Mouse (Mus musculus) adrenal gland, adult (tissue): Measurements from ENCODE around the gene Chst8.

ENCODE experiments used
- DNase-seq, 2 experiments: peaks; one replicate each; pipeline ENCODE4 v3.0.0; 2022 to 2023; ENCODE audit warnings: low spot score in 1 of 2; ENCODE audit not compliant: inconsistent age in 2 of 2

Chst8 gene

DNA sequence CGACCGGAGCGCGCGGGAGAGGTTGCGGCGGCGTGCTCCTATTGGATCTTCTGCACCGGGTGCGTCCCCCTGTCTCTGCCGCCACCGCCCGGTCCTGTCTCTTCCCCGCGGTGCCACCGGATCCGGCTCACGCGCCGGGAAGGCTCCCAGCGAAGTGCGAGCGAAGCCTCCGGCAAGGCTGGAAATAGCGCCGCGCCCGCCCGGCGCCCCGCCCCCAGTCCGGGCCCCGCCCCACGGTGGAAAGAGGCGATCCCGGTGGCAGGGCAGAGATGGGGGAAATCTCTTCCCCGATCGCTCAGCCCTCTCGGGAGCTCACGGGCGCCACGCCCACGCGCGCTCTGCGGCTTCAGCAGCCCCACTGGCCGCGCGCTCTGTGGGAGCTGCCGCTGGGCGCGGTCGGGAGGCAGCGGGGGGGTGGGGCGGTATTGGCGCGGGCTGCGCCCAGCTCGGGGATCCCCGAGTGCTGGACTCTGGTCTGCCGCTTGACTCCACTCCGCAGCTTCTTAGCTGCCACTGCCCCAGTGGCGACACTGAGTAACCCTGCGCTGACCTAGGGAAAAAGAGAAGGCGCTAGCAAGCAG lies at the start of gene Chst8:
Chst8 (minus strand) TSS at position 181 of the 581 bp plus-strand sequence.
- peak; percentile 92 to 98 for DNase-seq

DNA sequence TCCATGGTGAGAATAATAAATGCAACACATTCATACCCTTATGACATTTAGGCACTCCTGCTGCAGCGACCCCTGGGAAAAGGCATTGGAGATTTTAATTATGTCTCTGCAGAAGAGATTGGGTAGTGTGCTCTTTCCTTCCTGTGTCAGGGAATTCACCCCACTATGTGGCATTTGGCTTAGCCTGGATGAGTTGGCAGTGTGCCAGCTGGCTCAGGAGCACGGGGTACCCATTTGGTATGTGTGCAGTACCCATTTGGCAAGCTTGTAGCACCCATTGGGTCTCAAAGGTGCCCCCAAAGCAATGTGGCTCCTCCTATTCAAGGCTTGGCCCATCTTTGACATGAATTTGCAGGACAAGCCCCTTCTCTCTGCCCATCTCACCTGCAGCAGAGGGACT lies 45.8 kb upstream of the Chst8 start:
- DNase-seq: peak; percentile 39 to 55

DNA sequence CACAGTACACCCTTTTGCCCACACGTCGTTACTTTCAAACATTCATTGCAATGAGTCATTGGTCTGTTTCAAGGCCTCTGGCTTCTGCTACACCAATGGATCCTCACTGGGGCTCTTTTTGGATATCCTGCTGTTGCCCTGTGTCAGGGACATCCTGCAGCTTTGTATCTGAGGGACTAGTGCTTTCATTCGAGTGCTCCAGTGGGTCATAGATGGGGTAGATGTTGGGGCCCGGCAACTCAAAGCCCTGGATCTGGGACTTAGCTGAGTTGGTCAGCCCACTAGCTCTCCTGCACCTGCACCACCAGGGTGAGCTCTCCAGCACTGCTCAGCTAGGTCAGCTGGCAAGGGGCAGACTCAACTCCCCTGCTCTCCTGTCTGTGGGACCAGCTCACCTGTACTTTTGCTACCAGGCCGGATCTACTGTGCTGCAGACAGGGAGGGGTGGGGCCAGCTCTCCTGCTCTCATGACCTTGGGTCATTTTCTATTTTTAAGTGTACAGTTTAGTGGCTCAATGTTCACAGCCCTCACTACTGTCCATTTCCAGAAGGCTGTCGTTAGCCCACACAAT lies 42.4 kb upstream of the Chst8 start:
- DNase-seq: peak; percentile 65 to 88

DNA sequence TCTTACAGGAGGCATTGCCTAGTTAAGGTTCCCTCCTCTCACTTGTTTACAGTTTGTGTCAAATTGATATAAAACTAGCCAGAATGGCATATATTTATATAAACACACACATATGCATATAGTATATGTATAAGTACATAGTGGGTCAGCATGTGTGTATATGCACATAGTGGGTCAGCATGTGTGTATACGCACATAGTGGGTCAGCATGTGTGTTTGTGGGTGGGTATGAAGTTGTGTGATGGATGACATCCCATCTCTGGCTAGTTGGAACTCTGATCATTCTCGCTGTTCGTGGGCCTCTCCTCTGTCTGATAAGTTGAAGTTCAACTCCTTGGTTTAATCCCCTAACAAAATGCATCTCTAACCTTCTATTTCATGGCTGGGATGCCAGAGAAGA lies 40.9 kb upstream of the Chst8 start:
- DNase-seq: no peak

DNA sequence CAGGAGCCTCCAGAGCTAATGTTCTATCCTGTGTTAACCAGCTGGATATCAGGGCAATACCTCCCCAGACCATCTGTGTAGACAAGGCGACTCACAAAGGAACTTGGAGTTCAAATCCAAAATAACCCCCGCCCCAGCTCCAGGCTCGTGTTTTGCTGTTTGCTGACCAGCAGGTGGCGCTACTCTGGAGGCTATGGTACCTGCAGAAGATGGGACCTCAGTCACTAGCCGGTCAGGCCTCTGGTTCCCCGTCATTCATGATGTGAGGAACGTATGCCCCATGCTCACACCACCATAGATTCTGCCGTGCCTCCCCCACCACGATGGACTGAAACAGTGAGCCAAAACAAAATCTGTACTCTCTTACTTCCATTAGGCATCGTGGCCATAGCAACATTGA lies 37.1 kb upstream of the Chst8 start:
- peak; percentile 33 to 65 for DNase-seq

DNA sequence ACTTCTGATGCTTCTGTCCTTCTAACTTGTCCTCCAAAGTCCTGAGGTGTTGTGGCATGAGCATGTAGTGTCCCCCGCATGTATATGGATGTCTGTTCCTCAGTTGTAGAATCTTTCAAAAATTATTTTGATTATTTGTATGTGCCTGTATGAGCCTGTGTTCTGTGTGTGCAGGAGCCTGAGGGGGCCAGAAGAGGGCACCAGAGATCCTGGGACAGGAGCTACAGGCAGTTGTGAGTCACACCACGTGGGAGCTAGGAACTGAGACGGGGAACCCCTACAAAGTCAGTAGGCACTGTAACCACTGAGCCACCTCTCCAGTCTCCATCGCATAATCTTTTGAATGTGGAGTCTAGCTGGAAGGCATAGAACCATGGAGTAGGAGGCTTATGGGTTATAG lies 36.3 kb upstream of the Chst8 start:
- no peak for DNase-seq

DNA sequence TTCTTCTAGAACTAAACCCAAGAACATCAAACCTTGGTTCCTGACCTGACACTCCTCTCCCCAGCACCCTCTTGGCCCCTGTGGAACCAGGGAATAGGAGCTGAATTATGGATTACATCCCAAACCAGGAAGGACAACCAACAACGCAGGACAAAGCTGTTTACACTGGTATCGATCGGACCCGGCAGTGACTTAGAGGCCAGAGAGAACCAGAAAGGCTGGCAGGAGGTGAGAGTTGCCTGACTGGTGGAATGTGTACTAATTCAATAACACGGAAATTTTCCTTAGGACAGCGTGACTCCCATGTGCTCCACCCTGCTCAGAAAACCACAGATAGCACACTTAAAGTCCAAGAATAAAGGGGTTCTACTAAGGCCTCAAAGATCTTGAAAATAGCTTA lies 35.4 kb upstream of the Chst8 start:
- DNase-seq: no peak

DNA sequence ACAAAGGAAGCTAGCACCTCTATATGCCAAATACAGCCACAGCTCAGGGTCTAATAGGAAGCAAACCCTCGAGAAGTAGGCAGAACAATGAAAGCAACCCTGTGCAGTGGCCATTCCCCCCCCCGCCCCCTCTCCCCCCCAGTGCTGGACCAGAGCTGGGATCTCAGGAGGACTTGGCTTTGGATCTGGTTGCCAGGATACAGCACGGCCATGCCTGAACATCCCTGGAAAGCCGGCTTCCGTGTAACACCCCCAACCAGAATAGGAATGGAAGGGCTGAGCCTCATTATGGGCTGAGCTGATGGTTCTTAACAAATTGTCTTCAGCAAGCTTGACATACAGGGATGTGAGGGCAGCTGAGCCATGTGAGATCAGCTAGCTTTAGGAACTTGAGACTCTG lies 34.9 kb upstream of the Chst8 start:
- DNase-seq: no peak

DNA sequence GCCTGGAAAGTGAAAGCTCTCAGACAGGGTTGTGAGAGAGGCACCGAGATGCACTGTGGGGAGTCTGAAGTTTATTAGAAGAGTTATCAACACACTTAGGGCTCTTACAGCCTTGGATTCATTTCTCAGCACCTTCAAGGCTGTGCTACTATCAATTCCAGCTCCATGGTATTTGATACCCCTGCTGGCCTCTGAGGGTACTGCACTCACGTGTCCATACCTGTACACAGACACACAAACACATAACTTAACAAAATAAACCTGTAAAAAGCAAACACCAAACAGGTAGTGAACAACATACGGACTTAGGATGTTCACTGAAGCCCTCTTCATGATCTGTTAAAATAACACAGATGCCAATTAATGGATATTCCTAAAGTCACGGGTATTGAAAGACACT lies 26.2 kb upstream of the Chst8 start:
- peak in 1 of 2 experiments; percentile 31 for DNase-seq

DNA sequence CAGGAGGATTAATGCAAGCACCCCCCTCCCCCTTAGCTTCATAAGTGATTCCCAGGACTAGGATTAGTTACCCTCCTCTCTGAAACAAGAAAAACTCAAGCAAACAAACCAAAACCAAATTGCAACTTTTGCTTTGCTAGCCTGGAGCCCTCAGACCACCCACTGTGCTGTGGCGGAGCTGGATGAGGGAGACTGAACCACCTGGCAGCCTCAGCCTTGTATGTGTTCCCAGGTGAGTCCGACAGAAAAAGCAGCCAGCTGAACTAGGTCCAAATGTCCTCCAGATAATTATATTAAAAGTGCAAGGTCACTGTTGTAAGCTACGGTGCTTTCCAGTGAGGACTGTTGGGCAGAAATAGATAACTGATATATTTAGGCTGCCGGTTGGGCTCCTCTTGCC lies 25.7 kb upstream of the Chst8 start:
- DNase-seq: peak; percentile 33 to 62

DNA sequence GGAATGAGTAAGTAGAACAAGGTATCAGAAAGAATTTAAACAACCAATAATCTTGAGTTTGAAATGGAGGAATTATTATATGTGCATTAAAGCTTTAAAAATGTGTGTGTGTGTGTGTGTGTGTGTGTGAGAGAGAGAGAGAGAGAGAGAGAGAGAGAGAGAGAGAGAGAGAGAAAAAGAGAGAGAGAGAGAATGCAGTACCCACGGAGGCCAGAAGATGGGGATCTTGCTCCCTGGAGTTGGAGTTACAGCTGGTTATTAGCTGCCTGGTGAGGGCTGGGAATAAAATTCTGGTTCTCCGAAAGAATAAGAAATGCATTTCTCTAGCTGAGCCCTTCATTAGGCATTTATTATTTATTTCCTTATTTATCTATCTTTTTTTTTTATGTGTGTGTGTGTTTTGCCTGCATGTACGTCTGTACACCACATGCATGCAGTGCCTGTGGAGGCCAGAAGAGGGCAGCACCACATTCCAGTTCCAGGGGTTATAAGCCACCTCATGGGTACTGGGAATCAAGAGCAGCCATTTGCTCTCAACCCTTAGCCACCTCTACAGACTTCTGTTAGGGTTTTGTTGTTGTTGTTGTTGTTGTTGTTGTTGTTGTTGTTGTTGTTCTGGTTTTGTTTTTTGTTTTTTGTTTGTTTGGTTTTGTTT lies 13.9 kb upstream of the Chst8 start:
- peak in 1 of 2 experiments; percentile 37 for DNase-seq

DNA sequence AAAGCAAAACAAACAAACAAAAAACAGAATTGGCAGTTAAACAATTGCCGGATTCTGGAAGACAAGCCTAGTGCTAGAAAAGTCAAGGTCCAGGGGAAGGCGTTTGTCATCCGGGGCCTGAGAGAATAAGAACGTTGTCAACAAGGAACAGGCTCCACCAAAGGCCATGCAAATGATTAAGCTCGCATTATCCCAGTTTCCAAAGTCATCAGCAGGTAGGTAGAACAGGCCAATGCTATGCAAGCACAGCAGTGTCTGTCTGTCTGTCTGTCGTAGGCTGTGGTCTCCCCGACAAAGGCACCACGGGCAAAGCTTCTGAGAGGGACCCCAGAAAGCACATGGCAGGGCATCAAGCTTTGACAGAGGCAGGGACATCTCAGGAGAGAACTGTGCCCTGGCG lies 9.1 kb upstream of the Chst8 start:
- peak in 1 of 2 experiments; percentile 71 for DNase-seq

DNA sequence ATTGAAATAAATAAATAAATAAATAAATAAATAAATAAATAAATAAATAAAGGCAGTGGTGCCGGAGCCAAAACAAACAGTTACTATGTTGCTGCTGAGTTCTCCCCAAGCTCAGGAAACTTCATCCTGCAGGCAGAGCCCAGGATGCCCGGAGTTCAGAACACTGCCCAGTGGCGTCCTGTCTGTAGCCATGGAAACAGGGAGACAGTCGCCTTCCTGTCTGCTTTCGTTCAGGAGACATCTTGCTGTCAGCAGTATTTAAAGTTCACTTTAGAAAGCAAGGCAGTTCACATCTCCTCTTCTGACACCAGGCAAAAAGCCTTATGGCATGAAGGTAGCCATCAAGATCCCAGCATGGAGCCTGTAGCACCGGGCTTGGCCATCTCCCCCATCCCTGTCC lies 8.0 kb upstream of the Chst8 start:
- DNase-seq: peak in 1 of 2 experiments; percentile 69

DNA sequence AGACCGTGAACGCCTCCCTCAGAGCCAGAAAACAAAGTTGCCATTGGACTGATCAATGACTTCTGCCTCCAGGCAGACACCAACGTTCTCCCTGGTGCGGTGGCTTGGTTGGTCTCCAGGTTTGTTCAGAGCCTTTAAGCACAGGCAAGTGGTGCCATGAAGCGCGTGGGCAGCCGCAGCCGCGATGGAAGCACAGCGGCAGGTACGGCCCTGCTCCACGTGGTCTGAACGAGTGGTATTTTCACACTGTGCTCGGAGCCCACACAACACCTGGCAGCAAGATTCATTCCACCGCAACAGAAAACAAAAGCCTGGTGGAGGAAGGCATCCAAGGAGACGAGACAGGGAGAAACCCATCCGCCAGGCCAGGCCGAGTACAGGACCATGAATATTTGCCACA lies 7.3 kb upstream of the Chst8 start:
- peak in 1 of 2 experiments; percentile 23 for DNase-seq

DNA sequence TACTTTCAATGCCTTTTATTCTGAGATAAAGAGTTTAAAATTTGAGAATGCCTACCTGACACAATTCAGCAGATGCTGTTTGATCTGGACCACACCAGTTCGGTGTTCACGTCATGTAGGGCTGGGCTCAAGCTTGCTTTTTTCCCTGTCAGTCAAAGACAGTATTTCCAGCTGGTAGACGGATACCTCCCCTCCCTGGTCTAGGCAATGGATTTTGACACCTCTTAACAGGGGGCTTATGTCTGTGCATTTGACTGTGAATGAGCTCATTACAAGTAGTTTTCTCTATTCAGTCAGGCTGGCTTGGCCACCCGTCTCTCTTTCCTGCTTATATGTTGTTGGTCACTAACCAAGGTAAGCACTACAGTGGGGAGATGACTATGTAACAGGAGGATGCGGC lies 6.1 kb upstream of the Chst8 start:
- DNase-seq: no peak

DNA sequence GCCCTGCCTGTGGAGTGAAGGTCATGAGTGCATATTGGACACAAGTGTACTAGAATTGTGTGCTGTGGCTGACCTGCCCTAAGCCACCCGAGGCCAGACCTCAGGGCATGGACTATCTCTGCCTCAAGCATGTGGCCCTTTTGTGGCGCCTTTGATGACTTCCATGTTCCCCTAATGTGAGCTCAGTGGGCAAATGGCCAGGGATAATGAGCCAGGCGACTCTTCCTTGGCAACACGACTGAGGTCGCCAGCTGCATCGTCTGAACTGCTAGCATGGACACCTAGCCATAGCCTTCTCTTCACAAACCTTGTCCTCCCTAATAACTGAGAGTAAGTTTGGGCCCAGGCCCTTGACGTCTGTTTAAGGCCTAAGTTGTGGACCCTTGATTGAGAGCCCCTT lies 4.5 kb upstream of the Chst8 start:
- DNase-seq: peak in 1 of 2 experiments; percentile 39

DNA sequence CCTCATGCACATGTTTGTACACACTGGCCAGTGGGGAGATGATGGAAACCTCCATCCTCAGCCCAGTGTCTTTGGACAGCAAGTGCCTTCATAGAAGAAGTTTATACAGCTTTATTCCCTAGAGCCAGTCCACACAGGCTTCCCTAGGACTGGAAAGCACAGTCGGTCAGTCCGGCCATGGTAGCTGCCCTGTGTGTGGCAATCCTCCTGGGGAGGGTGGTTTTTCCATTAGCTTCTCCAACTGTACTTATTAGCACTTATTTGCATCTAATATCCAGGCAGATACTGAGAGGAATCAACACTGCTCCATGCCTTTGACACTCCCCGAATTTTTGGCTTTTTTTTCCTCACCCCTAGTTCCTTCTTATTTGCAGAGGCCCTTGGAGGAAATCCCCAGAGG lies 2.3 kb upstream of the Chst8 start:
- DNase-seq: peak in 1 of 2 experiments; percentile 46

DNA sequence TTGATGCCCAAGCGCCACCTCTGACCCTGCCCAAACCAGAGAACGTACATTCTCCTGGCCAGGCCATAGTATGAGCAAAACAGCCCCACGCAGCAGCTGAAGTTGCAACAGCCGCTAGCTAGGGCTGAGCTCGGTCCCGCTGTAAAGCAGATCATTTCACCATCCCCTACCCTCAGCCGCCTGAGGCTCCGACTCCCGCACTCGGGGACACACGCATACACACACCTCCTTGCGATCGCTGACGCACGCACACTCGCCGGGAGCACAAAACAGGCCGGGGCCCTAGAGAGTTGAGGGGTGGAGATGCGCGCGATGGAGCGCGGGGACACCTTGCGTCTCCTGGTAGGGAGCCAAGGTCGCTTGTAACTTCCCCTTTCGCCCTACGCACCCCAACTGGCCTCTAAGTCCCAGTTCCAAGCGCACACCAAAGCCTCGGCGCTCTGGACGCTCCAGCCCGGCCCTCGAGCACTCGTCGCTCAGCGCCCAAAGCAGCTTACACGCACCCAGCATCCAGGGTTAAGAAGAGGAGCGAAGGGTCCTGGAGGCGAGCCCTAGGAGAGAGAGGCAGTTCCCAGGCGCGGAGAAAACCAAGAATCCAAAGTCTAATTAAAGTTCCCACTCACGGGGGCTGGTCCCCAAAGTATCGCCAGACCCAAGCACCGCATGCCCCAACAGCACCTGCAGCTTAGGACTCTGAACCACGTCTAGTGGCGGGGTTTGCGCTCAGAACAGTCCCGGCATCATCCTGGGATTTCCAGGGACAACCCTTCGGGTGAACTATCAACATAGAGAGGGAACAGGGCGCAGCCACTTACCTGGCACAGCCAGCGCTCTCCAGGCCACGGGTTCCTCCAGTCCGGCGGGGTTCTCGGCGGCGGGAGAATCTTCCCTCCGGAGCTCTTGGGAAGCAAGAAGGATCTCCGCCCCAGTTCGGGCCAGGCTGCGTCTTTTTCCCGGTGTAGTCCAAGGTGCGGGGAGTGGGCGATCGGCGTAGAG lies 682 bp downstream of the Chst8 start:
- peak in 1 of 2 experiments; percentile 48 for DNase-seq

DNA sequence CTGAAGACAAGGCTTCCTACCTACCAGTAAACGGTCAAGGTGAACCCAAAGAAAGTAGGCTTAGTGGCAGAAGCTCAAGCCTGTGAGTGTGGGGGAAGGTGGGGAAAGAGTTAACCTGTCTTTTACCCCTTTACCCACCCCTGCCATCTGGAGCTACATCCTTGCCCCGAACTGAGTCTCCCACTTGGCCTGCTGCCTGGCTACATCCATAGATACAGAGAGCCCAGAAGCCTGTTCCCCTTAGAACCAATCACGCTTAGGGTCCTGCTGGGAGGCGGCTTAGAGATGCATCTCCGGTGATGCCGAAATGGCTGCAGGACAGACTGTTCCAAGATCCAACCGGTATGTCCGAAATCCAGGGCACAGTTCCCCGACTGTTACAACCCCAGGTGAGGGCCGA lies 1.5 kb downstream of the Chst8 start:
- peak in 1 of 2 experiments; percentile 52 for DNase-seq

DNA sequence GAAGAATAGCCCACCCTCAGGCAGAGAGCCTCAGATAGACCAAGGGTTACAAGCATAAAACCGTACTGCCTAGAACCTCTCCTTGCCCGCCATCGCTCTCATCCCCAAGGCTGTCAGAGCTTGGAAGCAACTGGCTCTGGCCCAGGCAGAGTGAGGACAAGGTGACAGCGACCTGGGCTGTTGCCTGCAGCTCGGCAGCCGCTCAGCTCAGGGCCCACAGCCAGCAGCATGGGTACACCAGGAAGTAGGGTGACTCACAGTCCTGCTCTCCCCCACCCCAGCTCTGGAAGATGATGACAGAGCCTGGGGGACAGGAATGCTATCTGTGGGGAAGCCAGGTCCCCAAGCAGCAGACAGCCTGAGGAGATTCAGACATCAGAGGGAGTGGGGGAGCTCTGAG lies 6.2 kb downstream of the Chst8 start:
- peak; percentile 91 to 94 for DNase-seq

DNA sequence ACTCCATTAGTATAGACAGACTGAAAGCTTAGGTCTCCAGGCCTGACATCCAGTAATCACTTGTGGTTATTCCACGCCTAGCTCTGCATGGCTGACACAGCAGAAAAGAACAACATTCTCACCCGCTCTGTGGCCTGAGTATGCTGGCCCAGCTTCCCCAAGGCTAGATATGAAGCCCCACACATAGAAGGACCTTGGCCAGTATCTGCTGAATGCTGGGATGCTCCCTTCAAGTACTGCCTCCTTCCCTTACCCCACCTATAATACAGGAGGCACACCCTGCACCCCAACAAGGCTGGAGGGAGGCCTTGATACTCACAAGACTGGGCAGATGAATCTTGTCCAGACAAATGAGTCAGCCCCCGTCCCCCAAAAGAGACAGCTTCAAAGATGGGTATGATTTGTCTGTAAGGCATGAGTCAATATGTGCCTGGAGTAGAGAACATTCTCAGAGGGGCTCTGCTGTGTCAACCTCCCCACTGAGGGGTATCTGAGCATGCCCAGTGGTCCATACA lies 6.8 kb downstream of the Chst8 start:
- DNase-seq: peak; percentile 84 to 89
